Mouse (Mus musculus): Measurements from ENCODE around the gene Slc25a11. TPM values are rescaled to one million over a fixed set of nuclear protein-coding genes. Genes with fewer than 3 reads are reported as not detected.

The Slc25a11 gene
- polyA plus RNA-seq, 1 experiment from 2014 or later = 156 TPM

- 31% methylated on average over 7 of the region's 7 CpGs for WGBS
- 0 out of 2 replicates have a peak overlapping the region, but pooled peaks have one; percentile 30 for H3K27ac ChIP-seq (ENCODE audit: low read length)
- 0 out of 2 replicates have a peak, but pooled peaks have one; percentile 21 for ATAC-seq (ENCODE audit: low read depth)
- no peaks in the 10 kb centered on the region for H3K27me3 ChIP-seq (ENCODE audit: control insufficient read depth, insufficient read depth, low read depth, low read length)
- no peaks in the 10 kb centered on the region for H3K9me3 ChIP-seq (ENCODE audit: control insufficient read depth, low read length)
- H3K4me1 ChIP-seq (replicated peaks; ENCODE audit: control insufficient read depth, insufficient read depth, low read length) = peaks cover 2% of the 10 kb centered on the region; the same call in 1 of the 2 replicates
- H3K9ac ChIP-seq (ENCODE audit: low read length) = no peak overlapping the region
- H3K4me2 ChIP-seq (ENCODE audit: low read depth, low read length) = no peak overlapping the region
- H3K4me3 ChIP-seq (ENCODE audit: low read length) = no peak overlapping the region
- H3K36me3 ChIP-seq (ENCODE audit: control insufficient read depth, insufficient read depth, low read length) = no peaks in the 10 kb centered on the region
These were observed 25.1 kb downstream of the Slc25a11 start for GRCm38 (mm10) chr11:70621972-70622814.

- Histone ChIP-seq H3K4me3 (ENCODE audit: low read length) (no peak within 1 kb of the TSS), H3K9me3 (ENCODE audit: control insufficient read depth, low read length) (no peaks in the 10 kb centered on the region), H3K36me3 (ENCODE audit: control insufficient read depth, insufficient read depth, low read length) (no peaks in the 10 kb centered on the region), H3K9ac (ENCODE audit: low read length) (no peak within 1 kb of the TSS), H3K4me1 (replicated peaks; ENCODE audit: control insufficient read depth, insufficient read depth, low read length) (peaks cover 15% of the 10 kb centered on the region), H3K27me3 (ENCODE audit: control insufficient read depth, insufficient read depth, low read depth, low read length) (no peaks in the 10 kb centered on the region; the same call in 1 of the 2 replicates), H3K4me2 (ENCODE audit: low read depth, low read length) (no peak within 1 kb of the TSS), H3K27ac (ENCODE audit: low read length) (no peak within 1 kb of the TSS)
- WGBS = 27% methylated on average over 1 of the region's 1 CpGs
- no peak for ATAC-seq (ENCODE audit: low read depth)
These were observed 28.2 kb downstream of the Slc25a11 start, which contains the start of gene Chrne for GRCm38 (mm10) chr11:70619101-70619500. Chrne (minus strand) TSS chr11:70619216.

DNA sequence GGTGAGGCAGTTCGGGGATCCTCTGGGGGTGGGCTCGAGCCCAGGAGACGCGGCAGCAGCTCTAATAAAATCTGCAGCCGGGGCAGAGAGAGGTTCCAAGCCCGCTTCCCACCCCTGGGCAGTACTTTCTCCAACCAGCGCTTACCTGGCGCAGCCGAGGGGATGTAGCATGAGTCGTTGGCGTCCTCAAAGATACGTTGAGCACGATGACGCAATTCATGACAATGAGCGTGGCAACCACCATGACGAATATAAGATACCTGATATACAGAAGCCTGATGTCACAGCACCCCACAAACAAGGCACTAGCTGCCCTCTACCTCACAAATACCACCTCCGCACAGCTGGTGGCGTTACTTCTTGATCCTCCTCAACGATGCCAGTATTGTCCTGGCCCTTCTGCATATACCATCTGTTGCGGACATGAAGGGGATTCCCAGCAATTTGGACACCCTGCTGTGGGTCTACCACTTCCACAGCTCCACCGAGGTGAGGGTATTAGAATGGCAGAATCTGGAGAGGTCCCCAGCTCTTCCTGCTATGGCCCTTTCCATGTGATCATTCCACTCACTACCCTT, 31.7 kb downstream of the Slc25a11 start, which contains the start of gene 4930544D05Rik:
4930544D05Rik (plus strand) TSS at position 333 of the 578 bp plus-strand sequence.
- Histone ChIP-seq H3K27me3 (ENCODE audit: control insufficient read depth, insufficient read depth, low read depth, low read length) (no peaks in the 10 kb centered on the region; the same call in 1 of the 2 replicates), H3K36me3 (ENCODE audit: control insufficient read depth, insufficient read depth, low read length) (peaks cover 7% of the 10 kb centered on the region), H3K9ac (ENCODE audit: low read length) (peak within 1 kb of the TSS; percentile 68), H3K4me2 (ENCODE audit: low read depth, low read length) (peak within 1 kb of the TSS; percentile 87), H3K27ac (ENCODE audit: low read length) (peak within 1 kb of the TSS; percentile 14; the same call in 1 of the 2 replicates), H3K9me3 (ENCODE audit: control insufficient read depth, low read length) (no peaks in the 10 kb centered on the region), H3K4me3 (ENCODE audit: low read length) (peak within 1 kb of the TSS; percentile 49), H3K4me1 (replicated peaks; ENCODE audit: control insufficient read depth, insufficient read depth, low read length) (peaks cover 13% of the 10 kb centered on the region; the same call in 1 of the 2 replicates)
- peak; percentile 12; the same call in 1 of the 2 replicates for ATAC-seq (ENCODE audit: low read depth)
- 15% methylated on average over 21 of the region's 21 CpGs for WGBS

DNA sequence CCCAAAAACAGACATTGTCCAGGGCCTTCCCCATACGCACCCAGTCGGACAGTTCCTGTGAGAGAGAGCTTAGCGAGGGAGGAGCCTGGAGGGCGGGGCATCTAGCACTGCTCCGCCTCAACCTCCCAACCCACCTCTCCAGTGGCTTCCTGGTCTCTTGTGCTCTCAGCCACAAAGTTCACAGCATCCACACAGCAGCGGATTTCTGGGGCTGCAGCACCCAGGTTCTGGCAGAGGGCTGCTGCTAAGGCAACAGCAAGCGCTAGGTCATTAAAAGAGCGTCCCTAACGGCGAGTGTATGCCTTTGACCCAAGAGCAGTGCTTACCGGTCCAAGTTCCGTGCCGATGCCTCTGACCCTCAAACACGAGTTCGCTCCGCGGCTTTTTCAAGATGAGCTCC, 32.2 kb downstream of the Slc25a11 start:
- peak; percentile 95 for ATAC-seq (ENCODE audit: low read depth)
- Histone ChIP-seq H3K27me3 (ENCODE audit: control insufficient read depth, insufficient read depth, low read depth, low read length) (no peaks in the 10 kb centered on the region; the same call in 1 of the 2 replicates), H3K9me3 (ENCODE audit: control insufficient read depth, low read length) (no peaks in the 10 kb centered on the region), H3K4me3 (ENCODE audit: low read length) (peak overlapping the region; percentile 49), H3K9ac (ENCODE audit: low read length) (peak overlapping the region; percentile 68), H3K4me2 (ENCODE audit: low read depth, low read length) (peak overlapping the region; percentile 87), H3K27ac (ENCODE audit: low read length) (peak overlapping the region; percentile 14; the same call in 1 of the 2 replicates), H3K4me1 (replicated peaks; ENCODE audit: control insufficient read depth, insufficient read depth, low read length) (peaks cover 13% of the 10 kb centered on the region; the same call in 1 of the 2 replicates), H3K36me3 (ENCODE audit: control insufficient read depth, insufficient read depth, low read length) (peaks cover 11% of the 10 kb centered on the region)
- WGBS = 1% methylated on average over 17 of the region's 17 CpGs

- Histone ChIP-seq H3K27me3 (ENCODE audit: control insufficient read depth, insufficient read depth, low read depth, low read length) (no peaks in the 10 kb centered on the region; the same call in 1 of the 2 replicates), H3K36me3 (ENCODE audit: control insufficient read depth, insufficient read depth, low read length) (peaks cover 25% of the 10 kb centered on the region), H3K9ac (ENCODE audit: low read length) (no peak overlapping the region), H3K4me1 (replicated peaks; ENCODE audit: control insufficient read depth, insufficient read depth, low read length) (peaks cover 13% of the 10 kb centered on the region; the same call in 1 of the 2 replicates), H3K4me3 (ENCODE audit: low read length) (no peak overlapping the region), H3K27ac (ENCODE audit: low read length) (no peak overlapping the region), H3K4me2 (ENCODE audit: low read depth, low read length) (no peak overlapping the region), H3K9me3 (ENCODE audit: control insufficient read depth, low read length) (no peaks in the 10 kb centered on the region)
- no peak for ATAC-seq (ENCODE audit: low read depth)
- 69% methylated on average over 7 of the region's 7 CpGs for WGBS
These were observed 34.8 kb downstream of the Slc25a11 start for GRCm38 (mm10) chr11:70612505-70612904.

GRCm38 (mm10) chr11:70610752-70611151, 36.5 kb downstream of the Slc25a11 start:
- H3K27ac ChIP-seq (ENCODE audit: low read length) = no peak overlapping the region
- no peaks in the 10 kb centered on the region for H3K9me3 ChIP-seq (ENCODE audit: control insufficient read depth, low read length)
- H3K9ac ChIP-seq (ENCODE audit: low read length) = no peak overlapping the region
- 85% methylated on average over 4 of the region's 4 CpGs for WGBS
- ATAC-seq (ENCODE audit: low read depth) = no peak
- H3K27me3 ChIP-seq (ENCODE audit: control insufficient read depth, insufficient read depth, low read depth, low read length) = no peaks in the 10 kb centered on the region
- H3K4me1 ChIP-seq (replicated peaks; ENCODE audit: control insufficient read depth, insufficient read depth, low read length) = peaks cover 13% of the 10 kb centered on the region; the same call in 1 of the 2 replicates
- H3K4me3 ChIP-seq (ENCODE audit: low read length) = no peak overlapping the region
- no peak overlapping the region for H3K4me2 ChIP-seq (ENCODE audit: low read depth, low read length)
- peaks cover 33% of the 10 kb centered on the region for H3K36me3 ChIP-seq (ENCODE audit: control insufficient read depth, insufficient read depth, low read length)

- Histone ChIP-seq H3K9me3 (ENCODE audit: control insufficient read depth, low read length) (no peaks in the 10 kb centered on the region), H3K27me3 (ENCODE audit: control insufficient read depth, insufficient read depth, low read depth, low read length) (no peaks in the 10 kb centered on the region), H3K4me1 (replicated peaks; ENCODE audit: control insufficient read depth, insufficient read depth, low read length) (no peaks in the 10 kb centered on the region), H3K27ac (ENCODE audit: low read length) (no peak overlapping the region), H3K36me3 (ENCODE audit: control insufficient read depth, insufficient read depth, low read length) (peaks cover 42% of the 10 kb centered on the region), H3K9ac (ENCODE audit: low read length) (no peak overlapping the region), H3K4me2 (ENCODE audit: low read depth, low read length) (no peak overlapping the region), H3K4me3 (ENCODE audit: low read length) (no peak overlapping the region)
- no peak for ATAC-seq (ENCODE audit: low read depth)
- 88% methylated on average over 26 of the region's 26 CpGs for WGBS
These were observed 38.8 kb downstream of the Slc25a11 start for GRCm38 (mm10) chr11:70608381-70609066.

GRCm38 (mm10) chr11:70607611-70608010, 39.7 kb downstream of the Slc25a11 start:
- no peak overlapping the region for H3K4me3 ChIP-seq (ENCODE audit: low read length)
- no peak overlapping the region for H3K27ac ChIP-seq (ENCODE audit: low read length)
- H3K4me1 ChIP-seq (replicated peaks; ENCODE audit: control insufficient read depth, insufficient read depth, low read length) = no peaks in the 10 kb centered on the region
- WGBS = 87% methylated on average over 9 of the region's 9 CpGs
- H3K4me2 ChIP-seq (ENCODE audit: low read depth, low read length) = no peak overlapping the region
- H3K9me3 ChIP-seq (ENCODE audit: control insufficient read depth, low read length) = no peaks in the 10 kb centered on the region
- no peak overlapping the region for H3K9ac ChIP-seq (ENCODE audit: low read length)
- H3K27me3 ChIP-seq (ENCODE audit: control insufficient read depth, insufficient read depth, low read depth, low read length) = no peaks in the 10 kb centered on the region
- peaks cover 37% of the 10 kb centered on the region for H3K36me3 ChIP-seq (ENCODE audit: control insufficient read depth, insufficient read depth, low read length)
- no peak for ATAC-seq (ENCODE audit: low read depth)

All from lung, embryonic 16.5 days (tissue).